Mouse (Mus musculus) embryo, embryonic 11.5 days (tissue): ENCODE data around the gene Lhx8.

Source experiments
- DNase-seq: peaks from one replicate; pipeline ENCODE4 v3.0.0-alpha.2; 2012; ENCODE audit warnings: low read depth, low spot score

The Lhx8 gene

DNA sequence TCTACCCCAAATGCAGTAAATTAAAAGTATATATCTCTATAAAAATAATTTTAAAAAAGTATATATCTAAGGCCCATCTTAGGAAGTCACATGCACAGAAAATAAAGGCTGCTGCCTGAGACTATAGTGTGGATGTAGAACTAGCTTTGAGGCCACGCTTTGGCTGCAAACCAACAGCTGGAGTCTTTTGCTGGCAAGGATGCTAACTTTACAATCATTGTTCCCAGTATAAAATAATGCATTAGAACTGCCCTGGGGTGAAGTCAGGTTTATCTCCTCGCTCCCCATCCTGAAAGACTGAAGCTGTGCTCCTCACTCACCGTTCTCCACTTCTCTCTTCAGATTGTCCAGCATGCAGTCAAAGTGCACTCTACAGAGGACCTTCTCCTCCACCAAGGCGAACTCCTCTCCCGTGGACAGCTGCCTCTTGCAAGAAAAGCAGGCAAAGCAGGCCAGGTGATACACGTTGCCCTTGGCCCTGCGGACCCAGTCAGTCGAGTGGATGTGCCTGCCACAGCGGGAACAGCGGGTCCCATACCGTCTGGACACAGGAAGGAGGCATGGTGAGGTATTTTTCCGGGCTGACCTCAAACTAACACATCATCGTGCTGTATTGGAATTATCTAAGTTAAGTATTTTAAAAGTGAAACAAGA lies 8.4 kb downstream of the Lhx8 start:
- DNase-seq: no peak

DNA sequence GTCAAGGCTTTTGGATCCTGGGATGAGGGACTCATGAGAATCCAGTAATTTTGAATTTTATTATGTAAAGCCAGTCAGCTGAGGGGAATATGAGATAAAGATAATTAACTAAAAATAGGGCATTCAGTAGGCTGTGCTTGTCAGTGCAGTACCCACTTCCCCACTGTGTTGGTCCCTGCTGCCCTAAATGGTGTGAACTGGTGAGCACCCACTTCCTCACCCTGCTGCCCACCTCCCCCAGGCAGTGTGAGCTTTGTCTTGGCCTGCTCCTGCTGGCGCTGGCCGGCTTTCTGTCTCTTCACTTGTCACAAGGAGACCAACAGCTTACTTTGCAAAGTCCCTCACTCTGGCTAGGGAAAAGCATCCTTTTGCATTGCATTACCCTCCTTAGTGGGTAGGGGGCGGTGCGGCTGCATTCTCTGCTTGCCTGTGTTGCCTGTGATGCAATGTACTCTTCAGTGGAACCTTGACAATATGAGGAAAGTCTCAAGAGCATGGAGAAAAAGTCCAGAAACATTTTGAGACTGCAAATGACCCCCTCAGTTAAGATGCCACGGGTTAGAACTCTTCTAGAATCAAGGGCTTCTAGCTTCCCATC lies 12.7 kb downstream of the Lhx8 start:
- no peak for DNase-seq

DNA sequence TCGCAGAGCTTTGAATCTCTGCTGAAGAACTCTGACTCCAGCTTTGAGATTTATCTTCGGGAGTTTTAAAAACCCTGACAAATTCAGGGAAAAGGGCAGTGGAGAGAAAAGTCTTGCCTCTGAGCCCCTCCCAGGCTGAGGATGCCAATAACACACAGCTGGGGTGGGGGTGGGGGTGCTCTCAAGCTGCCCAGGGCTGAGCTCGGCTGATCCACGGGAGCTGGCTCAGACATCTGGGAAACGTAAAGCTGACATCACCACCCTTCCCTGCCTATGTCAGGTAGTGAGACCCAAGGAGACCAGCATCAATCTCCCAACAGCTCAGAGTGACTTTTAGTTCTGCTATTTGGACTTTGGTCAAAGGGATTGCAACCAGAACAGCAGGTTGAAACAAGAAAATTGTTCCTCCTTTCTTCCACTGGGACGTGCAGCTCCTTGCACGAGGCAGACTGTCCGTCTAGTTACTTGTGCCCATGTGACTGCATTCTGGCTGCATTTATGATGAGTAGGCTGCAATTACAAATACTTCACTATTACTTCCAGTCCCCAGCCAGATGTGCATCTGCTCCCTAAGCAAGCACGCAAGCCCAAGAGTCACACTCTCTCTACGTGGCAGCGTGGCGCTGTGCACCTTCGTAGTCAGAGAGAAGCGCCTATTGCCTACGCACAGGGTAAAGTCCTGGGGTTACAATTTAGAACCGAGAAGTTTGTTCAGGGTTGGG lies 25.1 kb downstream of the Lhx8 start:
- DNase-seq: no peak

DNA sequence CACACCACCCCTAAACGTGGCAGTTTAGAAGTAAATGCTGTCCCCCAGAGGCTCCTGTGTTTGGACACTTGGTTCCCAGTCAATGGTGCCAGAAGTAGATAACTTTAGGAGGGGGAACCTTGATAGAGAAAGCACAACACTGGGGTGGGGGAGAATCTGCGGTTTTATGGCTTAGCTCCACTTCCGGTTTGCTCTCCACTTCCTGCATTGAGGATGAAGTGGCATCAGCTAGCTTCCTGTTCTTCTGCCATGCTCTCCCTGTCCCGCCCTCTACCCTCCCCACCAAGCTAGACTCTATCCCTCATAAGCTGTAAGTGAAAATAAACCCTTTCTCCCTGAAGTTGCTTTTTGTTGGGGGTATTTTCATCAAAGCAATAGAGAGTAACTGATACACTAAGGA lies 29.4 kb downstream of the Lhx8 start:
- DNase-seq: no peak

DNA sequence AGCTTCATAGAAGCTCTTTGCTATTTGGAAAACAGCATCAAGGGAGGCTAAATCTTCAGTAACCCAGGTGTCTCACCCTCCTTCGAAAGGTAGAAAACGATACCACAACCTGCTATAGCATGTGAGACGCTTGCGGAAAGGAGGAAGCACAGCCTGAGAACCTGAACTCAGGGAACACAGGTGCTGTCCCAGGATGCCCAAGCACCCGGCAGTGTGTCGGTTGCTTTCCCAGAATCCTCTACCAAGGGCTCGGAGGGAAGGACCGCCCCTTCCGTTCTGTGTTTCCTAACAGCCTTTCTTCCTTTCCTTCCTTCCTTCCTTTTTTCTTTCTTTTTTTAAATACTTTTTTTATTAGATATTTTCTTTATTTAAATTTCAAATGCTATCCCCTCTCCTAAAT lies 30.5 kb downstream of the Lhx8 start:
- DNase-seq: no peak

DNA sequence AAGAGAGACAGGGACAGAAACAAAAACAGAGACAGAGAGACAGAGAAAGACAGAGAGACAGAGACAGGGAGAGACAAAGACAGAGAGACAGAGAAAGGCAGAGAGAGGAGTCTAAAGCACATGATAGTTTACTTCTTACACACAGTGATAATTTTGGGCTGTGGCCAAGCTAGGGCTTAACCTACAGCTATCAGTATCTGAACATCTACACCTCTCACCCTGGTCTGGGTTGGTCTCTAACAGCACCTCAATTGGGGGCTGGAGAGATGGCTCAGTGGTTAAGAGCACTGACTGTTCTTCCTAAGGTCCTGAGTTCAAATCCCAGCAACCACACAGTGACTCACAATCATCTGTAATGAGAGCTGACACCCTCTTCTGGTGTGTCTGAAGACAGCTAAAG lies 32.0 kb downstream of the Lhx8 start:
- DNase-seq: no peak

DNA sequence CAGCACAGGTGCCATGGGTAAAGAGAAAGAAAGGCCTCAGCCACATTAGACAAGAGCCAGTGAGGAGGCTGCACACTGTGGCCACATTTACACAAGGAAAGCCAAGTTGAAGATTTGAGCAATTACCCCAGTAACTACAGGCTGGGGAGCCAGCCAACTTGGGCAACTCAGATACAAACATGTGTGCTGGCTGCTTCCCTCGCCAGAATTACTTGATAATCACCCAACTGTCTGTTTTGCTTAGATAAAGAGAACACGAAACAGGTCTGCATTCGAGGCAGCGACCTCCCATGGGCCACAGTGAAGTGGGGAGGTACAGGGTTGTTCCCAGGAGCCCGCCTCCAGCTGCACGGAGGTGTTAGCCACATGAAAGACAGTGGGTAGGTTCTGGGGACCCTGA lies 33.0 kb downstream of the Lhx8 start:
- DNase-seq: no peak

DNA sequence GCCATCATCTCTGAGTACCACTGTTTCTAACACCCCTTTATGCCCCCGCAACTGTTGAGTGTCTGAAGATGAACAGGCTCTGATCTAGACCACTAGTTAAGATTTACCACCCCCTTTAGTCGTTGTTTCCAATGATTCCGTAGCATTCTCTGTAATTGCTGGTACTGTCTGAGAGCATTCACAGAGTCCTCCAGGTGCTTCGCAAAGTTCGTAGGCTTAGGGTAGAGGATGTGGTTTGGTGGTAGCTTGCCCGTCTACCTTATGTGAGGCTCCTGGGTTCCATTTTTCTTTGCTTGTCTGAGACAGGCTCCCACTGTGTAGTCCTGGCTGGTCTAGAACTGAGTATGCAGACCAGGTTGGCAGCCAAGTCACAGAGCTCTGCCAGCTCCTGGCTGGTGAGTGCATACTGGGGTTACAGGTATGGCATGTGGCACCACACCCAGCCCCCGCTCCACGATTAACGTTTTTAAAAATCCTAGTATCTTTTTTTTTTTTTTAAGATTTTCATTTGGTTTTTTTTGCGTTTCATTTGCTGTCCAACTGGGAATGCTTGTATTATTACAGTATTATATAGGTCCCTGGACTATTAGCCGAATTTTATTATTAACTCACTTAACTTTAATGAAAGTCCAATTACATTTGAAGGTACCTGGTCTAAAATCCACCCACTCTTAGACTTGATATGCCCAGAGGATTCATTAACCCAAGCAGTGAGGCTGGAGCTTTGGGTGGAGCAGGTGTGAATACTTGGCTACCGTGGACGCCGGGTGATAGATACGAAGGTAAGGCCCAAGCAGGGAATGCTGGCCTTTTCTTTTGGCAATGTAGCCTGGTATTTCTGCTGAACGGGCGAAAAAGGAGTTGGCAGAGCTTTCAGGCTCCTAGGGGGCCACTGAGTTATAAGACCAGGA lies 35.3 kb downstream of the Lhx8 start:
- no peak for DNase-seq

DNA sequence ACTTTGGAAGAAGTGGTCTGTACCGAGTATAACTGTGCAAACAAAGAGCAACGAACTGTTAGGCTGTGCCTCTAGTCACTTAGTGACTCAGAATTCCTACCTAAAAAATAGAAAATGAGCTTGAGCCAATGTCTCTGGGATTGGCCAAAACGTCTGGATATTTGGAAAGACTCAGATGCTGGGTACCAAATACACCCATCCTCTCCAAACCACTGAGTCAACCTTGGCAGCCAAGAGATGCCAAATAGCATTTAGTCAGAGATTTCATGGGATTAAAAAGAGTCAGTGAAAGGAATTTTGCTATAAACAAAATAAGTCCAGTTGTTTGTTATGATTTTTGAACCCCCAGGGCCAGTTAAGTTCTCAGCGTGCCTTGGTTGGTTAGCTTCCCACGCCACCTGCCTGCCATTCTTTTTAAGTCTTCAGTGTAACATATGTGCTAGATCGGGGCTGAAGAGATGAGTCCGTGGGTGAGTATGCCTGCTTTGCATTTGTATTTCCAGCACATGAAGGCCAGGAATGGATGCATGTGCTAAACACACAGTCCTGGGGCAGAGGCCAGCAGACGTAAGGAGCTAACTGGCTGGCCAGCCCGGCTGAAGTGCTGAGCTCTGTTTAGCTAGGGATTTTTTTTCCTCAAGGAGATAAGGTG lies 36.5 kb downstream of the Lhx8 start:
- no peak for DNase-seq

DNA sequence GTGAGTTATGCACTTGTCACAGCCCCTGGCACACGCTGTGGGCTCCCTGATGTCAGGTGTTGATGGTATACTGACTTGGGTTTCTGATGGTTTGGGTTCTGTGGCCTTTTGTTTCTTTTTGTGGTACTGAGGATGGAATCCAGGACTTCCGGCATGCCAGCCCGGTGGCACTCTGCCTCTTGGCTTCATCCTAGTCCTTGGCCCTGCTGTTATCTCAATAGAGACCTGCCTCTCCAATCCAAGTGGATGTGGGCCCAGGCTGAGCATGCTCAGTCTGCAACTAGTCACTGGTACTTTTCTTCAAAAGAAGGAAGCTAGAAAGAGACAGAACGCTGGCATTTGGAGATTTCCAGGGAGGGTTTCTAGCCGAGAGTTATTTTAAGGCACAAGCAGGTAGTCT lies 38.3 kb downstream of the Lhx8 start:
- no peak for DNase-seq

DNA sequence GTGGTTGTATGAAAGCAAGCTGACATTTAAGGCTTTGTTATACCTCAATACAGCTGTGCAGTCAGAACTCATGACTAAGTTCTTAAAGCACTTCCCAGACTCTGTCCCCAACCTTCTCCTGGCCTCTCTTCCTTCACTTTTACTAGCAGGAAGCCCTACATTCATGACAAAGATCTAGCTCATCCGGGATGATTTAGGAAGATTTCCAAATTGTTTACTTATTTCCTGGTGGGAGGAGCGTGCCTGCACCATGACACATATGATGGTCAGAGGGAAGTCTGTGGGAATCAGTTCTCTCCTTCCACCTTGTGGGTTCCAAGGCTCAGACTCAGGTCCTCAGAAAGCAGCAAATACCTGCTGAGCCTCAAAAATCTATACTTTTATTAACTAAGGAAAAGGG lies 40.1 kb downstream of the Lhx8 start:
- no peak for DNase-seq

DNA sequence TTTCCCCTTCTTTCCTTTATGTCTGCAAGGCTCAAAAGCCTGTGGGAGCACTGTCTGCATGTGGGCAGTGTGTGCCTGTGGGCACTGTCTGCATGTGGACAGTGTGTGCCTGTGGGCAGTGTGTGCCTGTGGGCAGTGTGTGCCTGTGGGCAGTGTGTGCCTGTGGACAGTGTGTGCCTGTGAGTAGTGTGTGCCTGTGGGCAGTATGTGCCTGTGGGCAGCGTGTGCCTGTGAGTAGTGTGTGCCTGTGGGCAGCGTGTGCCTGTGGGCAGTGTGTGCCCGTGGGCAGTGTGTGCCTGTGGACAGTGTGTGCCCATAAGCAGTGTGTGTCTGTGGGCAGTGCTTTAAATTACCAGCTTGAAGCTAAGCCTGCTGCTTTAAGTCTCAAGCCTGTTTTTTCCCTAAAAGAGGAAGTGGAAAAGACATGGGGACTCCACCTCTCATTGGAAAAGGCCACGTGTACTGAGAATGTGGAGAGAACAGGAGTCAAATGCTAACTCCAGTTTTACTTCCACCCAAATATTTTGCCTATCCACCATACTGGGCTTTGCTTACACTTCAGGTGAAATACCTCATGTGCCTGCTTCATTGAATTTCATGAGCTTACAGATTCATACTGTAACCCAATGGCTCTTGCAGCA lies 41.9 kb downstream of the Lhx8 start:
- no peak for DNase-seq

DNA sequence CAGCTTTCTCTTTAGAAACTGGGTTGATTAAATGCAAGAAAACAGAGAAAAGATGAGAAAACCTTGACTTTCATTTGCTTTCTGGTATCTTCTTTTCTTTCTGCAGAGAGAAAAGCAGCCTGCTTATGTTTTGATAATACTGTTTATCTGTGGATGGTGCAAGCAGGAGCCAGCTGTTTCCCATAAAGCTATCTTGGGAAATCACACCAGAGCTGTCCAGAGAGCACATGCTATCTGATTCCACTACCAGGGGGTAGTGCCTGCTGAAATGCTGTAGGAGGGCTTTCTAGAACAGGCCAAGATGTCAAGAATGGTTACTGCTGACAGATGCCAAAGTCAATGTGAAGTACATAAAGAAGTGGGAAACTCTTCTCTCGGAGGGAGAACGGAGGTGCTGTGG lies 43.2 kb downstream of the Lhx8 start:
- DNase-seq: no peak

DNA sequence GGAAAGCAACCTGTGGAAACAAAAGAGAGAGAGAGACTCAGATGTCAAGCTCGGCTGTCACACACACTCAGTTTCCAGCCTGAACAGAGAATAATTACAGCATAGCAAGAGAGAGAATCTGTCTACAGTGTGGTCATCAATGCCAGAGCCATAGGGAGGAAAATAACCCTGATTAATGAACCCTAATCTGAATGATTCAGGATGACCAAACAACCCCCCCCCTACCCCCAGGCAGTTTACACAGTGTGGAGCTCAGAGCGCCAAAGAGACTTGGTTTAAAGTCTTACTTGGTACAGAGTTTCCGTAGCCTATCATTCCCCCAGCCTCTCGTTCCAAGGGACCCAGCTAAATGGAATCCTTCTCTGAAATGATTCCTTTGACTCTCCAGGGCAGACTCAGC lies 45.1 kb downstream of the Lhx8 start:
- DNase-seq: no peak

DNA sequence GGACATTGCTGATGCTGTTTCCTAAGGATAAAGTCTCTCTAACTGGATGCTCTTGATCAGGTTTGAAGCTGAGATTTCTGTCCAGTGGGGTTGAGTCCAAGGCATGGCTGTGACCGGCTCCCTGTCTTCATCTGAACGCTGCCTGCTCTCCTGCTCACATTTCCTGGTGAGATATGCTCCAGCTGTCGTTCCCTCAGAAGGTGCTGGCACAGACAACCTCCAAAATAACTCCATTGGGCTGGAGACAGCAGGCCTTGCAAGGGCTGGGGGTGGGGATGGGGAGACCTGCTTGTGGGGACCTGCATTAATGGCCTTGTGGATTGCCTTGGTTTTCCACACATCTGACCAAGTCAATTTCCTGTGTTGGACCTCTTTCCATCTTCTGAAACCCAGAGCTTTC lies 46.2 kb downstream of the Lhx8 start:
- DNase-seq: no peak

DNA sequence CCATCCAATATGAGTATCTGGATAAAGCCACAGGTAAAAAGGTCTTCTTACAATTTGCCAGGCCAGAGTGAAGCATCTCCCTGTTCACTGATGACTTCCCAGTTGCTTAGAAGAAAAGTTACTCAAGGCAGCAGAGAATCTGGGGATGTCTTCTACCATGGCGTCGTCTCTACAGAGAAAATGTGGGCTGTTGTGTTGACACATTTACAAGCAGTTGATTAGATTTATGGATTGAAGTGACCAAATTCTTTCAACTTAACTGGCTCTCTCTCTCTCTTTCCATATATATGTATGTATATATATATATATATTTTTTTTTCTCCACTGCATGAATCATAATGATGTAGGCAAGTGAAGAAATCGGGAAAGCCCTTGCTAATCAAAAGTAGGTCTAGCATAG lies 55.8 kb downstream of the Lhx8 start:
- DNase-seq: no peak

DNA sequence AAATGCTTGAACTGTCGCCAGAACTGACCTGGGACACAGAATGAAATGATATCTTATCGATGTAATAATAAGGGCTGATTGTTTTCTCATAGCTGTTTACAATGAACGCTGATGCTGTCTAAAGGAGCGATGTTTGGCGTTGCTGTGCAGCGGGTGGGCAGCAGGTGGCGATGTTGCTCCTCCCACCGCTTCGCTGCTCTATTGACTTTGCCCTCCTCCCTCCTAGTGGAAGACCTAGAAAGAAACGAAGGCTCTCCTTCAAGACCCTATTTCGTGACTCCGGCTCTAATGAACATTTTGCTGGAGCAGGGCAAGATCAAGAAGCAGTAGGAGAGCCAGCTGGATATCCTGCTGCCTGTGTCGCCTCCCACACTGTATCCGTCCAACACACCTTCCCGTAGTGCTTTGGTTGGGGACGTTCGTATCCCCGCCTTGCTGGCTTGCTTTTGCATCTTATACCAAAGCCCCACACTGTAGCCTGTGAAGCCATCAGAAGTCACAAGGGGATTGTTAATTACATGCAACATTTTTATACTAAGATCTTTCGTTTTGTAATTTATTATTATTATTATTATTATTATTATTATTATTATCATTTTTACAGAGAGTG lies 60.6 kb downstream of the Lhx8 start:
- peak; percentile 56 for DNase-seq

DNA sequence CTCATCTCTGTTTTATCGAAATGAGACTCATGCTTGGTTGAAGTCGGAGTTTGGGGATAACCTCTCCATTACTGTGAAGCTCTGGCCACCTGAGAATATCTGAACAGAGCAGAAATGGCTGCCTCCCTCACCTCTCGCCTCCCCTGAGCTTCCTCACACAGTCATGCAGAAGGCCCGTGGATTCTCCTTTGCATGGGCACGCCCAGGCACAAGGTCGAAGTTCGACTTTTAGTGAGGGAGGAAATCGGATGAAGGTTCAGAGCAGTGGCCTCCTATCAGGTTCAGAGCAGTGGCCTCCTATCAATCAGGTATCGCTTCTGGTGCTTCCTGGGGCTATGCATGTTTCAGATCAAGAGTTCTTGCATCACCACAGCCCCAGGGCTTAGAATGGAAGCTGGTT lies 62.1 kb downstream of the Lhx8 start:
- no peak for DNase-seq

DNA sequence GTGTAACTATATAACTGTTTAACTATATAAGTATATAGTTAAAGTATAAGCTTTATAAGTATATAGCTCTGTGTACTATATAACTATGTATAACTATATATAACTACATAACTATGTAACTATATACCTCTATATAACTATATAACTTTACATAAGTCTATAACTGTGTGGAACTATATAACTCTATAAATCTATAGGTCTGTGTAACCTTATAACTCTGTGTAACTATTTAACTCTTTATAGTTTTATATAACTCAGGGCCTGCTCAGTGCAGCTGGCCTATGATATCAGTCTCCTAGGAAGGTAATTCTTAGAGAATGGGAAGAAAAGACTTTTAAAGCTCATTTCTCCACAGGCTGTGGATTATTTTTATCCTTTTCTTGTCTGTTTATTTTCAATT lies 73.1 kb downstream of the Lhx8 start:
- no peak for DNase-seq
